ENCODE assay signal across 15 mouse cellular contexts in the genomic region with DNA sequence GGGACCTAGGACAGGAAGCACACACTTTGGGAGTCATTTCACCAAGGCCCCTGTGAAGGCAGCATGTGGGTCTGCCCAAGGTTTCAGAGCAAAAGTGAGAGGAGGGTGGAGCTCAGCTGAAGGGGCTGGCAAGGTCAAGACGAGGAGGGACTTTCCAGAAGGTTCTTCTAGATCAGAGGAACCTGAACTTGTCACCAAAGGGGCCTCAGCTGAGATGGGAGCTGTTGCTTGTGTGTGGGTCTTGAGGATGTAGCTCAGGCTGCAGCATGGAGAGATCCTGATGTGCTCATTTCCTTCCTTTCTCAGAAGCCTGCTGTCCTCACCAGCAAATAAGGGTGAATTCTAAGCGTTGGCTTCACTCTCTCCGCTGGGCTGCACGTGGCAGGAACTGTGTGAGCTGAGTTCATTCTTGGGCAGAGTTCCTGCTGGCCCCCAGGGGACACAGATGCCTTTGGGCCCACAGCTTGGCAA. TPM values are rescaled to one million over a fixed set of nuclear protein-coding genes. Genes with fewer than 3 reads are reported as not detected.
DNase-seq lines count a peak whose midpoint lies in the region; ATAC-seq lines count a peak whose summit lies in the region.
"Had no signal": no experiment of that assay in that cellular context is flagged by ENCODE, and none has a peak within 500 bp of the region (broad histone marks: within the 10 kb centered on the region; RNA-seq: fewer than 3 reads in every experiment).

No protein-coding gene starts in this region.

- no peak for ATAC-seq in erythroid progenitor cell, adult 5-6 weeks (replicated peaks; ENCODE audit: low FRiP score, poor library complexity, severe bottlenecking)

- peak; percentile 20 for DNase-seq in kidney, adult 9 months
- DNase-seq in kidney, adult 11 months: no peak
- peak; percentile 53 for DNase-seq in CD4-positive, CD25-positive, alpha-beta regulatory T cell, adult 2 months (ENCODE audit: low read depth, low spot score)
- peak; percentile 72 for DNase-seq in adrenal gland, postnatal 10 days
- DNase-seq in lung, postnatal 25 days (ENCODE audit: low spot score): peak; percentile 51
- no peak for DNase-seq in thymus, postnatal 0 days (ENCODE audit: low spot score)
- DNase-seq in gastrocnemius, postnatal 10 days: no peak
- DNase-seq: cerebellum, postnatal 10 days had no signal

RNA-seq across cellular contexts. Expression of a gene that starts 19.8 kb away (rescaled TPM):
- total RNA-seq in adrenal gland, postnatal 10 days (2021): under 1 TPM; 0.15 to 0.30 TPM
- total RNA-seq in erythroid progenitor cell, adult 5-6 weeks (2015; ENCODE audit: low replicate concordance): 0.36 TPM in 1 of 2 replicates, not detected in the other
- not detected in 2 replicates for total RNA-seq in erythroid progenitor cell, adult 5-6 weeks (2017; ENCODE audit: low replicate concordance)
- polyA plus RNA-seq in thymus, postnatal 0 days (2015; fragmentation: Nextera tagmentation; extraction: Ambion mirVana): 0.05 and 0.06 TPM in 2 replicates
- total RNA-seq in gastrocnemius, postnatal 10 days (2021): not detected
- total RNA-seq: MEL had no signal
- polyA plus RNA-seq: hindbrain, embryonic 14.5 days; limb, embryonic 12.5 days; midbrain, embryonic 12.5 days; neural tube, embryonic 14.5 days; small intestine, adult 2 months had no signal

Comparison
In these comparisons a context has a peak if more than half of its experiments do, and no peak if none do; other contexts are left out.
1. DNase-seq: peak in kidney, adult 9 months (single experiment), CD4-positive, CD25-positive, alpha-beta regulatory T cell, adult 2 months (single experiment), adrenal gland, postnatal 10 days (single experiment) and lung, postnatal 25 days (single experiment); none in kidney, adult 11 months (single experiment), thymus, postnatal 0 days (single experiment) and gastrocnemius, postnatal 10 days (single experiment).